Mouse (Mus musculus): ENCODE results near the gene Dync1li1. TPM values are rescaled to one million over a fixed set of nuclear protein-coding genes. Genes with fewer than 3 reads are reported as not detected.

The Dync1li1 gene
- total and polyA plus RNA-seq, 3 experiments, result 38.1 to 57.0 (median 43.6) TPM

- Histone ChIP-seq H3K4me2 (ENCODE audit: insufficient read depth, low read depth, poor library complexity, severe bottlenecking) (no peak overlapping the region), H3K36me3 (replicated peaks in 1 of 2; ENCODE audit: control insufficient read depth in 1 of 2, insufficient read depth in 1 of 2, low read length in 1 of 2) (peaks cover 34 to 74% of the 10 kb centered on the region in 2 experiments), H3K4me3 (replicated peaks in 1 of 3; ENCODE audit: low read depth in 2 of 3, low read length in 2 of 3, poor library complexity in 1 of 3) (no peak overlapping the region), H3K4me1 (ENCODE audit: control insufficient read depth in 1 of 2, insufficient read depth in 2 of 2) (peaks cover 4 to 33% of the 10 kb centered on the region in 2 experiments), H3K27me3 (replicated peaks) (no peaks in the 10 kb centered on the region), H3K27ac (ENCODE audit: insufficient read depth, low read depth) (peak overlapping the region; percentile 11; the same call in 1 of the 2 replicates), H3K79me2 (replicated peaks; ENCODE audit: control insufficient read depth, extremely low read depth, insufficient read depth, poor library complexity, severe bottlenecking) (no peaks in the 10 kb centered on the region; the same call in 1 of the 2 replicates), H3K9ac (ENCODE audit: insufficient read depth, low read depth) (no peak overlapping the region), H3K9me3 (replicated peaks; ENCODE audit: low read length) (no peaks in the 10 kb centered on the region)
- dilution Hi-C loops (cut with MboI; ENCODE audit: extremely low pct_ligation_motif_present, extremely low pct_unique_long_range_greater_than_20kb, low sequenced_read_pairs), result no loop called here
- in situ Hi-C loops (cut with MboI; ENCODE audit: low pct_ligation_motif_present, low pct_unique_long_range_greater_than_20kb, low sequenced_read_pairs), result no loop called here
- no peak for TF ChIP-seq JUND (conservative IDR thresholded peaks at IDR 0.05; ENCODE audit: low read depth, low read length)
- DNase-seq (ENCODE audit: extremely low read depth), result no peak
Observed at GRCm38 (mm10) chr9:114740336-114740735, 51.7 kb downstream of the Dync1li1 start.

- in situ Hi-C loops (cut with MboI; ENCODE audit: low pct_ligation_motif_present, low pct_unique_long_range_greater_than_20kb, low sequenced_read_pairs), result no loop called here
- no peak overlapping the region for H3K9ac ChIP-seq (ENCODE audit: insufficient read depth, low read depth)
- peak overlapping the region; percentile 39 for H3K27ac ChIP-seq (ENCODE audit: insufficient read depth, low read depth)
- H3K27me3 ChIP-seq (replicated peaks), result no peaks in the 10 kb centered on the region
- DNase-seq (ENCODE audit: extremely low read depth), result peak; percentile 74
- dilution Hi-C loops (cut with MboI; ENCODE audit: extremely low pct_ligation_motif_present, extremely low pct_unique_long_range_greater_than_20kb, low sequenced_read_pairs), result no loop called here
- peak; percentile 66; the same call in 1 of the 2 replicates for TF ChIP-seq MYC (IDR thresholded peaks at IDR 0.05; ENCODE audit: low read depth, low read length)
- TF ChIP-seq POLR2AphosphoS2 (IDR thresholded peaks at IDR 0.05; ENCODE audit: low read depth, low read length), result no peak
- TF ChIP-seq CHD2 (IDR thresholded peaks at IDR 0.05; ENCODE audit: low read length), result 0 out of 2 replicates have a peak, but pooled peaks have one; percentile 8
- no peak for TF ChIP-seq CTCF (conservative IDR thresholded peaks at IDR 0.05 in 1 of 2, IDR thresholded peaks at IDR 0.05 in 1 of 2; ENCODE audit: low read depth in 2 of 2, low read length in 2 of 2)
- TF ChIP-seq MAX (IDR thresholded peaks at IDR 0.05; ENCODE audit: low read length), result peak; percentile 57; the same call in 1 of the 2 replicates
- peak; percentile 78 for TF ChIP-seq ELF1 (IDR thresholded peaks at IDR 0.05; ENCODE audit: low read depth, low read length)
- no peak for TF ChIP-seq ZC3H11A (IDR thresholded peaks at IDR 0.05; ENCODE audit: low read depth, low read length)
- TF ChIP-seq JUND (conservative IDR thresholded peaks at IDR 0.05; ENCODE audit: low read depth, low read length), result no peak
- 0 out of 2 replicates have a peak, but pooled peaks have one; percentile 28 for TF ChIP-seq BHLHE40 (IDR thresholded peaks at IDR 0.05; ENCODE audit: low read depth, low read length)
- no peak for TF ChIP-seq NRF1 (IDR thresholded peaks at IDR 0.05; ENCODE audit: low read depth, low read length)
- TF ChIP-seq IRF4 (IDR thresholded peaks at IDR 0.05; ENCODE audit: low read depth, low read length), result peak; percentile 45; the same call in 1 of the 2 replicates
- TF ChIP-seq ETS1 (conservative IDR thresholded peaks at IDR 0.05; ENCODE audit: low read depth, low read length), result 0 out of 2 replicates have a peak, but pooled peaks have one; percentile 12
- TF ChIP-seq EP300 (IDR thresholded peaks at IDR 0.05; ENCODE audit: low read length), result peak; percentile 77
- no peak for TF ChIP-seq MAZ (IDR thresholded peaks at IDR 0.05; ENCODE audit: low read depth, low read length)
- TF ChIP-seq MXI1 (IDR thresholded peaks at IDR 0.05; ENCODE audit: low read depth, low read length), result peak; percentile 39; the same call in 1 of the 2 replicates
- H3K4me1 ChIP-seq (ENCODE audit: control insufficient read depth in 1 of 2, insufficient read depth in 2 of 2), result peaks cover 4 to 34% of the 10 kb centered on the region in 2 experiments
- no peak overlapping the region for H3K4me2 ChIP-seq (ENCODE audit: insufficient read depth, low read depth, poor library complexity, severe bottlenecking)
- no peak overlapping the region for H3K4me3 ChIP-seq (replicated peaks in 1 of 3; ENCODE audit: low read depth in 2 of 3, low read length in 2 of 3, poor library complexity in 1 of 3)
- no peaks in the 10 kb centered on the region for H3K9me3 ChIP-seq (replicated peaks; ENCODE audit: low read length)
- peaks cover 47 to 82% of the 10 kb centered on the region in 2 experiments for H3K36me3 ChIP-seq (replicated peaks in 1 of 2; ENCODE audit: control insufficient read depth in 1 of 2, insufficient read depth in 1 of 2, low read length in 1 of 2)
- H3K79me2 ChIP-seq (replicated peaks; ENCODE audit: control insufficient read depth, extremely low read depth, insufficient read depth, poor library complexity, severe bottlenecking), result no peaks in the 10 kb centered on the region; the same call in 1 of the 2 replicates
Observed at GRCm38 (mm10) chr9:114742731-114743130, 54.1 kb downstream of the Dync1li1 start.

All from CH12.LX (cell line).